Mouse (Mus musculus) limb, embryonic 10.5 days (tissue): ENCODE measurements at regions not wholly inside any gene's neighbourhood (a gene's known extent, or its start where the extent isn't known, plus 50 kb on each side); places are given as distances from the start of the nearest gene placed in this dataset.
"Not testable (repeated sequence)": the region's sequence is repeated elsewhere in the genome, so short reads cannot be mapped to it uniquely, and the experiment has no call there.

ENCODE experiments used
- DNase-seq: peaks from one replicate; pipeline ENCODE4 v3.0.0-alpha.2; 2017; ENCODE audit warnings: low spot score
- H3K27ac ChIP-seq: fragments of 300-500 bp; sonication (generic); 2 replicates; pipeline ENCODE4 v1.5.1; 2016; ENCODE audit warnings: mild to moderate bottlenecking
- H3K27me3 ChIP-seq: fragments of 300-500 bp; sonication (generic); 2 replicates; pipeline ENCODE4 v1.6.1; 2016; ENCODE audit warnings: low read depth, mild to moderate bottlenecking; ENCODE audit not compliant: poor library complexity, severe bottlenecking
- H3K36me3 ChIP-seq: fragments of 300-500 bp; sonication (generic); 2 replicates; pipeline ENCODE4 v1.6.1; 2016; ENCODE audit warnings: mild to moderate bottlenecking, moderate library complexity
- H3K4me1 ChIP-seq: fragments of 300-500 bp; sonication (generic); 2 replicates; pipeline ENCODE4 v1.6.1; 2016
- H3K4me3 ChIP-seq: fragments of 300-500 bp; sonication (generic); 2 replicates; pipeline ENCODE4 v1.5.1; 2016; ENCODE audit warnings: mild to moderate bottlenecking, moderate library complexity
- H3K9me3 ChIP-seq: fragments of 300-500 bp; sonication (generic); replicated peaks from 2 replicates; pipeline ENCODE4 v1.6.1; 2016; ENCODE audit warnings: mild to moderate bottlenecking
- WGBS: fragments of 180-500 bp; shearing (Covaris S2); methylation state at CpG from one replicate; pipeline ENCODE4 v1.1.7; 2016; 5-methylcytosine and 5-hydroxymethylcytosine counted together

DNA sequence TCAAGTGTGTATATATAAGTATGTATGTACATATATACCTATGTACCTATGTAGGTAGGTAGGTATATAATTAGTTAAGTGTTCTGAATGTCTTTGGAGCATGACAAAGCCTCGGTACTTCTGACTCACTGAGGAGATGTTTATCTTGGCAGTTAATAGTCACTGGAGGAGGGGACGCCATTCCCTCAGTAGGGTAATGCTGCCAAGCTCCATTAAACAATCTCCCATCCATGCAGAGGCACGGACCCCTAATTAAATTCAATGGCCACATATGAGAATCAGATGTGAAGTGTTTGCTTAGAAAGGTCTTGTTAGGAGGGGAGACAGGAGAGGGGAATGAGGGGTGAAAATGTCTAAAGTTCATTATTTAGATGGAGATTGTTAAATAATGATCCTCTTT is 99.3 kb downstream of the Fasl start:
- DNase-seq: no peak
- 23% methylated on average over 3 of the region's 3 CpGs for WGBS

GRCm38 (mm10) chr1:161687548-161687947 is 100.7 kb downstream of the Fasl start:
- H3K9me3 ChIP-seq: no peaks in the 10 kb centered on the region
- H3K4me3 ChIP-seq: no peak overlapping the region
- H3K27ac ChIP-seq: no peak overlapping the region
- WGBS: 26% methylated on average over 12 of the region's 12 CpGs
- no peaks in the 10 kb centered on the region for H3K27me3 ChIP-seq
- H3K4me1 ChIP-seq: peaks cover 4% of the 10 kb centered on the region; the same call in 1 of the 2 replicates
- DNase-seq: peak; percentile 80
- no peaks in the 10 kb centered on the region for H3K36me3 ChIP-seq

More for the DNA sequence above, 99.3 kb downstream of the Fasl start:
- Histone ChIP-seq H3K27ac (no peak overlapping the region), H3K27me3 (no peaks in the 10 kb centered on the region), H3K36me3 (no peaks in the 10 kb centered on the region), H3K9me3 (no peaks in the 10 kb centered on the region), H3K4me3 (no peak overlapping the region), H3K4me1 (peaks cover 4% of the 10 kb centered on the region; the same call in 1 of the 2 replicates)

DNA sequence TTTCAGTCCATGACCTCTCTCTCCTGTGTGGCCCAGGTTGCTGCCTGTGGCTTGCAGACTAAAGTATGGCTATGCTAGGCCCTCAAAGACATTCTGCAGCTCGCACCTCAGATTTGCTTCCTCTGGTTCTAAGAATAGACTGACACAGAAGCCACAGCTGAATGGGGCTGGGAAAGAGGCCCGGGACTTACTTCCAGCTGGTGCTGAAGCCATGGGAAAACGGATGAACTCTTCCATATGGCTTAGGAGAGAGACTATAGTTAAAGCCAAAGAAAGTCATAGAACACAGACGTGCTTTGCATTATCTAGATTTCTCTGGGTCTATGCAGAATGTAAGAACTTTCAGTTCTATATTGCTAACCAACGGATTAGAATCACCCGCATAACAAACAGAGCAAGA is 107.7 kb downstream of the Fasl start:
- Histone ChIP-seq H3K4me3 (no peak overlapping the region), H3K27me3 (no peaks in the 10 kb centered on the region), H3K4me1 (no peaks in the 10 kb centered on the region), H3K9me3 (no peaks in the 10 kb centered on the region), H3K36me3 (no peaks in the 10 kb centered on the region), H3K27ac (no peak overlapping the region)
- DNase-seq: no peak
- WGBS: 89% methylated on average over 6 of the region's 6 CpGs

DNA sequence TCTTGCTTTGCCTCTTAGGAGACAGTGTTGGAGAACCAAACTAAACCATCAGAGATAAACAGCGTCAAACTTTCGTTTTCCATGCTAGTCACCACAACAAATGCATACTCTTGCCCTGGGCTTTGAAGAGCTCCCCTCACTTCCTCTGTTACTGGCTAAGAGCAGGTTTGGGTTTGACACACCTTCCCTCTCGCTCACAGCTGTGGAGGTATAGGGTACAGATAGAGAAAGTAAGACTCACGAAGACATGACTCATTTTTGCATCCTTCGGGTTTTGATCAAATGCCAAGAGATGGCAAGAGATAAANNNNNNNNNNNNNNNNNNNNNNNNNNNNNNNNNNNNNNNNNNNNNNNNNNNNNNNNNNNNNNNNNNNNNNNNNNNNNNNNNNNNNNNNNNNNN is 117.4 kb downstream of the Fasl start:
- no peak for DNase-seq
- no peaks in the 10 kb centered on the region for H3K4me1 ChIP-seq
- H3K4me3 ChIP-seq: no peak overlapping the region
- no peaks in the 10 kb centered on the region for H3K27me3 ChIP-seq
- no peaks in the 10 kb centered on the region for H3K36me3 ChIP-seq
- H3K9me3 ChIP-seq: no peaks in the 10 kb centered on the region
- H3K27ac ChIP-seq: no peak overlapping the region
- 88% methylated on average over 5 of the region's 5 CpGs for WGBS

- Histone ChIP-seq H3K27ac (no peak overlapping the region), H3K27me3 (no peaks in the 10 kb centered on the region), H3K4me3 (no peak overlapping the region), H3K9me3 (no peaks in the 10 kb centered on the region), H3K4me1 (no peaks in the 10 kb centered on the region), H3K36me3 (no peaks in the 10 kb centered on the region)
- no peak for DNase-seq
- WGBS: 81% methylated on average over 3 of the region's 3 CpGs
These were observed 124.0 kb downstream of the Fasl start for GRCm38 (mm10) chr1:161664321-161664720.

- WGBS: 81% methylated on average over 1 of the region's 1 CpGs
- Histone ChIP-seq H3K36me3 (no peaks in the 10 kb centered on the region), H3K9me3 (no peaks in the 10 kb centered on the region), H3K4me3 (no peak overlapping the region), H3K27me3 (no peaks in the 10 kb centered on the region), H3K27ac (no peak overlapping the region), H3K4me1 (no peaks in the 10 kb centered on the region)
- DNase-seq: no peak
These were observed 124.9 kb downstream of the Fasl start for GRCm38 (mm10) chr1:161663351-161663750.

- H3K36me3 ChIP-seq: no peaks in the 10 kb centered on the region
- 93% methylated on average over 2 of the region's 2 CpGs for WGBS
These were observed 126.1 kb downstream of the Fasl start for GRCm38 (mm10) chr1:161662241-161662640.

GRCm38 (mm10) chr1:161657511-161657910 is 130.8 kb downstream of the Fasl start:
- Histone ChIP-seq H3K9me3 (no peaks in the 10 kb centered on the region), H3K36me3 (no peaks in the 10 kb centered on the region), H3K4me3 (no peak overlapping the region), H3K27me3 (no peaks in the 10 kb centered on the region), H3K4me1 (no peaks in the 10 kb centered on the region), H3K27ac (no peak overlapping the region)
- 72% methylated on average over 1 of the region's 1 CpGs for WGBS
- DNase-seq: no peak

More at GRCm38 (mm10) chr1:161662241-161662640, 126.1 kb downstream of the Fasl start:
- Histone ChIP-seq H3K9me3 (no peaks in the 10 kb centered on the region), H3K4me1 (no peaks in the 10 kb centered on the region), H3K4me3 (no peak overlapping the region), H3K27ac (no peak overlapping the region), H3K27me3 (no peaks in the 10 kb centered on the region)
- DNase-seq: no peak

- H3K27ac ChIP-seq: no peak overlapping the region
- H3K9me3 ChIP-seq: no peaks in the 10 kb centered on the region
- DNase-seq: no peak
- H3K4me1 ChIP-seq: no peaks in the 10 kb centered on the region
- H3K27me3 ChIP-seq: no peaks in the 10 kb centered on the region
- no peak overlapping the region for H3K4me3 ChIP-seq
- H3K36me3 ChIP-seq: no peaks in the 10 kb centered on the region
- 66% methylated on average over 2 of the region's 2 CpGs for WGBS
These were observed 138.9 kb downstream of the Fasl start for GRCm38 (mm10) chr1:161649387-161649786.

DNA sequence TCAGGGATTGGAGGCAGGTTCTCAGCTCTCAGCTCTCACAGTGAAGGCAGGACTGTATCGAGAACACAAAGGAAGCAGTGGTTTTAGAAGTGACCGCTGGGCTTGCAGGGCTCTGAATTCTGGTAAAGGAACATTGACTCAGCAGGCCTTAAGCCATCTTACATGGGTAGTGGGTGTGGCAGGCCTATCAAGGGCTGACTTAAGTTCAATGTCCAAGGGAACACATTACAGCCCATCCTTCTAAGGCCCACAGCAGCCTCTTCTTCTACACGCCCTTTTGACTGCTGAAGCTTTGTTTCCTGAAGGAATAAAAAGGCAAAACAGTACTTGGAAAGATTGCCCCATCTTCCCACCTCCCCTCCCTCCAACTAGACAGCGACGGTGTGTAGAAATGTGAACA is 137.6 kb downstream of the Tnfsf18 start:
- DNase-seq: no peak
- Histone ChIP-seq H3K9me3 (no peaks in the 10 kb centered on the region), H3K4me3 (no peak overlapping the region), H3K4me1 (no peaks in the 10 kb centered on the region), H3K27me3 (no peaks in the 10 kb centered on the region), H3K36me3 (no peaks in the 10 kb centered on the region), H3K27ac (no peak overlapping the region)
- WGBS: 89% methylated on average over 5 of the region's 5 CpGs

DNA sequence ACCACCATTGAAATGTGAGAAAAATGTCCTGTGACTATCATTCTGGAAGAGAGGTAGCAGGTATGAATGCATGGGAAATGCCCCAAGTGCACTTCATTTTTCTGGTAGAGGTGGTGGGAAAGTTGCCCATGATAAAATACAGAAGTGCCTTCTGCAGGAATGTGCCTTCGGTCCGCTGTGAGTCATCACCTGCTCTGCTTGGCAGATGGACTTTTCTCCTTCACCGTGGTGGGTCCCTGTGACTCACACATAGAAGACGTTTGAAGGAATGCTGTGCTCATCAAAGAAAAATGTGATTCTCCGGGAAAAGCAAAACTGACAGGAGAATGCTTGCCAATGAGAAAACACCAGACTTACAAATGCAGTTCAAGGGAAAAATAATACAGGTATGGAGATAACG is 126.8 kb downstream of the Tnfsf18 start:
- Histone ChIP-seq H3K4me3 (no peak overlapping the region), H3K27ac (no peak overlapping the region), H3K27me3 (no peaks in the 10 kb centered on the region), H3K36me3 (no peaks in the 10 kb centered on the region), H3K9me3 (no peaks in the 10 kb centered on the region), H3K4me1 (no peaks in the 10 kb centered on the region)
- no peak for DNase-seq
- 91% methylated on average over 6 of the region's 6 CpGs for WGBS

DNA sequence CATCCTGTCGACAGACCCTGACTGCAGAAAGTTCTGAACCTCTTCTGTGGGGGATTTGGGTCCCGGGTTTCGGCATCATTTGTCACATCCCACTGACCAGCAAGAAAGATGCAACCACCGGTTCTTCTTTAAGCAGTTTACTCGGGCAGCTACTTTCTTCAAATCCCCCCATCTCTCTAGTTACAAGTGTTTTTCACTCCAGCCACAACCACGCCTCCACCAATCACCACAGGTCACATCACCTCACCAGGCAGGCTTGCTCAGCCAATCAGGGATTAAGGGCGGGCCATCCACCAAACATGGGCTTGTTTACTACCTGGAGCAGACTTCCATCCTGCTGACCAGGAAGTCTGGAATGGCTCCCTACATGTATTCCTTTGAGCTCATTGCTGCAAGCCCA is 119.6 kb downstream of the Tnfsf18 start:
- DNase-seq, H3K27ac ChIP-seq, H3K4me1 ChIP-seq, H3K4me3 ChIP-seq, H3K9me3 ChIP-seq, H3K36me3 ChIP-seq, H3K27me3 ChIP-seq: not testable (repeated sequence)
- 92% methylated on average over 7 of the region's 7 CpGs for WGBS

DNA sequence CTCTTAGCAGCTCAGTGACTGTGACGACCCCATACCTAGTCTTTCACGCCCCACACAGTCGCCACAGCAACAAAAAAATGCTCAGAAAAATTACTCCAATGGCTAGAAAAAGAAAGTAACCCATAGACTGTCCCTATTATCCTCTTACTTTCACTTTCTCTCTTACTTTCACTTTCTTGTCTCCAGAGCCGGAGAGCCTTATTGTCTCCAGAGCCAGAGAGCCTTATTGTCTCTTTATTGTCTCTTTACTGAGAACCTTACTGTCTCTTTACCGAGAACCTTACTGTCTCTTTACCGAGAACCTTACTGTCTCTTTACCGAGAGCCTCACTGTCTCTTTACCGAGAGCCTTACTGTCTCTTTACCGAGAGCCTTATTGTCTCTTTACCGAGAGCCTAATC is 119.2 kb downstream of the Tnfsf18 start:
- H3K36me3 ChIP-seq, H3K4me3 ChIP-seq, H3K4me1 ChIP-seq, H3K27ac ChIP-seq, DNase-seq, H3K27me3 ChIP-seq, H3K9me3 ChIP-seq: not testable (repeated sequence)
- 94% methylated on average over 10 of the region's 10 CpGs for WGBS

DNA sequence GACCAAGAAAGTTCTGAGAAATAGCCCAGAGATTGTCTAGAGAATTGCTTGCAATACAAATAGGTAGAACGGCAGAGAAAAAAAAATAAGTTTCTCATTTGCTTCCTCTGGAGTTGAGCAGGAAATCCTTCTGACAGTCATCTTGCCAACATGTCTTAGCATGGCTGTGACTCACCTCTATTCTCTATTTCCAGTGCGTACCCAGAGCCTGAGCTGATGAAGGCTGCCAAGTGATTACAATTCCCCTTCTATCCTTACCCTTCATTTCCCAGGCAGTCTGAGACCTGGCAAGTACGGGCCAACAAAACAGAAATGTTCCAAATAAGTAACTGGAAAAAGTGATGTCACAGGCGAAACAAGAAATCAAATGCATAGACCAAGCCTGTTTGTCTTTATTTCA is 113.0 kb downstream of the Tnfsf18 start:
- no peak for DNase-seq
- no peak overlapping the region for H3K27ac ChIP-seq
- H3K27me3 ChIP-seq: no peaks in the 10 kb centered on the region
- 94% methylated on average over 4 of the region's 4 CpGs for WGBS
- no peak overlapping the region for H3K4me3 ChIP-seq
- no peaks in the 10 kb centered on the region for H3K36me3 ChIP-seq
- no peaks in the 10 kb centered on the region for H3K9me3 ChIP-seq
- H3K4me1 ChIP-seq: no peaks in the 10 kb centered on the region
